Mouse (Mus musculus): ENCODE results near the gene Ube2z.

The Ube2z gene

GRCm38 (mm10) chr11:96005403-96006271 is 59.6 kb downstream of the Ube2z start, which contains the start of gene Igf2bp1:
Igf2bp1 (minus strand) TSS chr11:96005940.
- DNase-seq: peak in 1 of 2 experiments; percentile 43

DNA sequence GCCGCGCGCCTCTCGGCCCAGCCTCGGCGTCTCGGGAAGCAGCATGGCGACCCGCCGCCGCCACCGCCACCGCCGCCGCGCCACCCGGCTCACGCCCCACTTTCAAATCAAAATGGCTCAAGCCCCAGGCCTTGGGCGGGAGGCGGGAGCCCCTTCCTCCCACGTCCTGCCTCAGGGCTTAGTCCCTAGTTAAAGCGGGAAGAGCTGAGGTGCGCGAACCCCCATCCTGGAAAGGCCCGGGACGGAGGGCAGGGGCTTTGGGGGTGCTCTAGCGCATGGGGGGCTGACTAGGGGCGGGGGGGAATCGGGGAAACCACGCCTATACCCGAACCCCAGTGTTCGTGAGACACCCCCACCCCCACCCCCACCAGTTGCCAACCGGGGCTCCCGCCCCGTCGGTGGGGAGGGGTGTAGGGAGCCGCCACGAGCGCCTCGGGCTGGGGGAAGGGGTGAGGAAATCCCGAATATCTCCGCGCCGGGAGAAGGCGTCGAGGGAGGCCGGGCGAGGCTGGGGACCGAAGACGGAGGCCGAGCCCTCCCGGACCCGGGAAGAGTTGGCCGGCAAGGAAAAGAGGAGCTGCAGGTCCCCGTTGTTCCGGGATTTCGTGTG is 60.3 kb downstream of the Ube2z start:
- DNase-seq: no peak

DNA sequence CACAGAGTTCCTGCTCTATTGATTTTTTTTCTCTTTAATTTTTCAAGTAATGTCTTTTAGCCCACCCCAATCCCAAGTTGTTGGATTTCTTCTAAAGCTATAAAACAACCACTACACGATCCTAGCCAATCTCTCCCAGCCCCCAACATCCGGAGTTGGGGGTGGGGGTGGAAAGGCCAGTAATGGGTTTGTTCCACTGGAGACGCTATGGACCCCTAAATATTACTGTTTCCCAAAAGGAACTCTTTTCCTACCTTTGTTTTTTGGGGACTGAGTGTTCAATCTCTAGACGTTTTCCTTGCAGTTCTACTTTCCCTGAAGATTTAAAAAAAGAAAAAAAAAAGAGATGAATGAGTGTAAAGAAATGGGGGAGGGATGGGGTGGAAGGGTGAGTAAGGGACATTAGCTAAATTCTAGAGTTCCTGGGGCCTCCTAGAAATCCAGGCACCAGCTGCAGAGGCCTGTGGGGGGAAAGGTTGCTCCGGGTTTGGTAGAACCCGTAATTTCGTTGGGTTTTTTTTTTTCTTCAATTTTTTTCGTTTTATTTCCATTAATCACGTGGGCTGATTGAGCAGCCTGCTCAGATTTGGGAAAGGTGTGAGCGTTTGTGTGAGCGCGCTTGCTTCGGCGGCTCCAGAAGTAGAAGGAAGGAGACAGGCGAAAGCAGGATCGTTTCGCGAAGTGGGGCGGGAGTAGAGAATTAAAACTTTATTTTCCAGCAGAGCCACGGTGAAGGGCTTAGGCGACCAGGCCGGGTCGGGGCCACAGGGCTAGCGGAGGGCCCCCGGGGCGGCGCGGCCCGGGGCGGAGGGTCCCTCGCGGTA is 61.0 kb downstream of the Ube2z start:
- no peak for DNase-seq

- no peak for DNase-seq
These were observed 61.9 kb downstream of the Ube2z start for GRCm38 (mm10) chr11:96003100-96003900.
